Mouse (Mus musculus): ENCODE data around the gene Galns. TPM values are rescaled to one million over a fixed set of nuclear protein-coding genes. Genes with fewer than 3 reads are reported as not detected.

The Galns gene
- total RNA-seq, 2 experiments from 2014 or later, result 2.9 to 3.6 TPM

DNA sequence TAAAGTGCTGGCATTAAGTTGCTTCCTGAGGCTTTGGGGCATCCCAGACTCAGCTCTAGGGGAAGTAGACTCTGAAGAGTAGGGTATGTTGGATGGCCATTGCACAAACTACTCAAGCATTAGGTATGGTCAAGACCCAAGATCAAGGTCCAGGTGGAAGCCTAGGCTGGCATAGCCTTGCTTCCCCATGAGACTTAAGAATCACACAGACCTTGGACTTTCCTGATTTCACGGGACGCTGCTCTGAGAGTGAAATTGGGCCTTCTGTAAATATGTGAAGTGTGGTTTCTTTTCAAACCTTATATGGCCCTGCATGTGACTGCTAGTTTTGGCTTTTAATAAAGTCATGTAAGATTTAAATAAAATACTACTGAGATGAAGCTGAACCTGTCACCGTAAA is 38.5 kb downstream of the Galns start:
- intact Hi-C loops (cut with DNase I; ENCODE audit: low total_unique reads), result no loop called here
- no peak for DNase-seq

DNA sequence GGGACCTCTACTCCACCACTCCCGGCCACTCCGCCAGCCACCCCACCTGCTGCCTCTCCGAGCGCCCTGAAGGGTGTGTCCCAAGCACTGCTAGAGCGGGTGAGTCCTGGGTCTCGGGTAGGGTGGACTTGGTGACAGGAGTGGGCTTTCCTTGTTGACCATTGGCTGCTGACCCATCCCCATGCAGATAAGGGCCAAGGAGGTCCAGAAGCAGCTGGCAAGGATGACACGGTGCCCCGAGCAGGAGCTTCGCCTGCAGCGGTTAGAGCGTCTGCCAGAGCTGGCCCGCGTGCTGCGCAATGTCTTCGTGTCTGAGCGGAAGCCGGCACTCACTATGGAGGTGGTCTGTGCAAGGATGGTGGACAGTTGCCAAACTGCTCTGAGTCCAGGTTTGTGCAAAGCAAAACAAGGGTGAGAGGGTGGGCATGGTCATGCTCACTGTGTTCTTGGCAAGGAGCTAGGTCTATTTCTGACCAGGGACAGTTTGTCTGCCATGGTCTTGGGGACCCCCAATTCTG is 39.5 kb downstream of the Galns start:
- intact Hi-C loops (cut with DNase I; ENCODE audit: low total_unique reads), result no loop called here
- DNase-seq, result no peak

GRCm38 (mm10) chr8:122571153-122571552 is 40.1 kb downstream of the Galns start:
- DNase-seq, result no peak
- intact Hi-C loops (cut with DNase I; ENCODE audit: low total_unique reads), result no loop called here

- intact Hi-C loops (cut with DNase I; ENCODE audit: low total_unique reads), result no loop called here
- no peak for DNase-seq
Observed at GRCm38 (mm10) chr8:122569996-122570395, 41.3 kb downstream of the Galns start.

- intact Hi-C loops (cut with DNase I; ENCODE audit: low total_unique reads), result no loop called here
- DNase-seq, result no peak
Observed at GRCm38 (mm10) chr8:122569329-122569728, 41.9 kb downstream of the Galns start.

DNA sequence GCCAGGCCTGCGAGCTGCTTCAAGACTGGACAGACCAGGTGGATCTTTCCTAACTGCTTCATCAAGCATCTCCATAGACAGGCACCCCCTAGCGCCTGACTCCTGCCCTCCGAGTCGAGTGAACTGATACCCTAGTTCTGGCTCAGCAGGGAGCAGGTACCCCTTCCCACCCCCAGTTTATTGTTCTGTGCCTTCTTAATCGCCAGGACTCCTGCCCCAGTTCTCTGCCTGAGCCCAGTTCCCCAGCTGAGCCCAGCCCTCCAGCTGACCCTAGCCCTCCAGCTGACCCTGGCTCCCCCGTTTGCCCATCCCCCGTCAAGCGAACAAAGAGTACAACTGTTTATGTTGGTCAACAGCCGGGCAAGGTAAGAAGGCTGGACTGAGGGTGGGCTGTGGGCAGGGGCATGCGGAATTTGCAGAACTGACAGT is 42.4 kb downstream of the Galns start:
- DNase-seq, result no peak
- intact Hi-C loops (cut with DNase I; ENCODE audit: low total_unique reads), result no loop called here

- intact Hi-C loops (cut with DNase I; ENCODE audit: low total_unique reads), result no loop called here
Observed at GRCm38 (mm10) chr8:122568109-122568504, 43.2 kb downstream of the Galns start.

GRCm38 (mm10) chr8:122567361-122568108 is 43.7 kb downstream of the Galns start, which contains the start of gene Cdt1:
TSS of gene Cdt1 (plus strand) at chr8:122568015.
- intact Hi-C loops (cut with DNase I; ENCODE audit: low total_unique reads), result no loop called here
- DNase-seq, result peak; percentile 95

More at GRCm38 (mm10) chr8:122568109-122568504, 43.2 kb downstream of the Galns start:
- DNase-seq, result no peak

GRCm38 (mm10) chr8:122566766-122567165 is 44.5 kb downstream of the Galns start:
- no peak for DNase-seq
- intact Hi-C loops (cut with DNase I; ENCODE audit: low total_unique reads), result no loop called here

GRCm38 (mm10) chr8:122564363-122565352 is 46.6 kb downstream of the Galns start:
- intact Hi-C loops (cut with DNase I; ENCODE audit: low total_unique reads), result no loop called here
- no peak for DNase-seq

DNA sequence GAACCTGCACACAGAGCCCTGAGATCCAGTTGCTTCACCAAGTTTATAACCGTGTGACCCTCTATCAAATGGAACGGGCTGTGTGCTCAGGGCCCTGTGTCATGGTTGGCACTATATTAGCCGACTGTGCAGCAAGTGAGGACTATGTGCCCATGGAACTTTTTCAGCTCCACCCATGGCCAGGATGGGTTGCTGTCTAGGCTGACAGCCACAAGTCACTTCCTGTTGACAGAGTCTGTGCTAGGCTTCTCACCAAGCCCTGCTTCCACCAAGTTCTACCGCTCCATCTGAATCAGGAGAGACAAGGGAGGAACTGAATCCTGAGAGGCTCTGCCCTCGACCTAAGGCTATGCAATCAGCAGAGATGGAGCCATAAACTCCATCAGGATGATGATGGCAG is 50.1 kb downstream of the Galns start:
- intact Hi-C loops (cut with DNase I; ENCODE audit: low total_unique reads), result no loop called here
- DNase-seq, result no peak

- no peak for DNase-seq
- intact Hi-C loops (cut with DNase I; ENCODE audit: low total_unique reads), result no loop called here
Observed at GRCm38 (mm10) chr8:122558671-122559349, 52.5 kb downstream of the Galns start.

DNA sequence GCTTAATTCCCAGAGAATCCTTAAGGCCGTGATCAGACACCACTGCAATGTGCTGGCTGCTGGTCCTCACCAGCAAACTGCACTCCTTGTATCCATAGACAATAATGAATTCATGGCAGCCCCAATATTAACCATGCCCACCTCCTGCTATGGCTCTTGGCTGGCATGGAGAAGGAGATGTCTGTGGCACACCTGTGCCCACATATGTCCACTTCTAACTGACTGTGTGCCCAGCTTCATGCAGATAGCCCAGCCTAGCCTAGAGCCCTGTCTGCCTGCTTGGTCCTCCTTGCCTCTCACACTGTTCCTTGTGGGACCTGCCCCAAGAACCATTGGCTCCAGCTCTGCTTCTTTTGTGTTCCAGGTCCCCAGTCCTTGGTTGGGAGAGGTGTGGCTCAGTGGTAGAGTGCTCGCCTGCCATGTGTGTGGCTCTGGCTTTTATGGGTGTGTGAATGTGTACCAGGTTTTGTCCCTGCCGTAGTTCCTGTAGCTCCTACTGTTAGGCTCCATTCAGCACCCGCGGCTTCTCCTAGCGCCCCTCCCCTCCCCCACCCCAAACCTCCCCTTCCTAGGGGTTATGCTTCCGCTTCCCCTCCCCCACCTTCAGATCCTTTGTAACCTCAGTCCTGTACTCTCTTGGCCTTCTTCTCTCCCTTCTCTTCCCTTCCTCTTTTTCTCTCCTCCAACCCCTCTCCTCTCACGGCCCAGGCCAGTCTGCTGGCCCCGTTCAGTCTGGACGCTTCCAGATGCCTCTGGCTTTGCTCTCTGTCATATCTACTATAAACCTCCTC is 53.8 kb downstream of the Galns start:
- intact Hi-C loops (cut with DNase I; ENCODE audit: low total_unique reads), result no loop called here
- DNase-seq, result no peak

GRCm38 (mm10) chr8:122556030-122557009 is 54.9 kb downstream of the Galns start:
- peak; percentile 70 for DNase-seq
- intact Hi-C loops (cut with DNase I; ENCODE audit: low total_unique reads), result no loop called here

GRCm38 (mm10) chr8:122554786-122555185 is 56.5 kb downstream of the Galns start:
- no peak for DNase-seq
- intact Hi-C loops (cut with DNase I; ENCODE audit: low total_unique reads), result no loop called here

GRCm38 (mm10) chr8:122551265-122552051 is 59.8 kb downstream of the Galns start, which contains the start of gene Piezo1:
TSS of gene Piezo1 (minus strand) at chr8:122551329.
- peak; percentile 93 for DNase-seq
- intact Hi-C loops (cut with DNase I; ENCODE audit: low total_unique reads), result loop anchor here (2.0 kb wide), 1 partner anchor 51 kb away; no protein-coding TSS in a partner anchor

- intact Hi-C loops (cut with DNase I; ENCODE audit: low total_unique reads), result loop anchor here (2.0 kb wide), 1 partner anchor 50 kb away; no protein-coding TSS in a partner anchor
- DNase-seq, result no peak
Observed at GRCm38 (mm10) chr8:122550995-122551264, 60.3 kb downstream of the Galns start.
